23 mouse cellular contexts compared by ENCODE assay signal in genomic region chr2:70187040-70187439, GRCm38 (mm10).
"Had no signal": no experiment of that assay in that cellular context is flagged by ENCODE, and none has a peak within 500 bp of the region (broad histone marks: within the 10 kb centered on the region; RNA-seq: fewer than 3 reads in every experiment).

No protein-coding gene starts in this region.

- H3K9me3 ChIP-seq: intestine, embryonic 15.5 days; limb, embryonic 10.5 days; limb, embryonic 13.5 days; liver, embryonic 12.5 days; liver, embryonic 15.5 days; lung, embryonic 15.5 days; midbrain, embryonic 10.5 days; midbrain, embryonic 13.5 days; neural tube, embryonic 13.5 days had no signal

- H3K4me3 ChIP-seq: intestine, embryonic 15.5 days; limb, embryonic 10.5 days; limb, embryonic 13.5 days; liver, embryonic 12.5 days; liver, embryonic 15.5 days; lung, embryonic 15.5 days; megakaryocyte, embryonic 14.5 days; midbrain, embryonic 10.5 days; midbrain, embryonic 13.5 days; myocyte; neural tube, embryonic 13.5 days had no signal

- ATAC-seq: intestine, embryonic 15.5 days; liver, embryonic 12.5 days; midbrain, embryonic 13.5 days; midbrain, embryonic 16.5 days had no signal

- H3K9ac ChIP-seq: intestine, embryonic 15.5 days; limb, embryonic 13.5 days; liver, embryonic 12.5 days; liver, embryonic 15.5 days; lung, embryonic 15.5 days; midbrain, embryonic 13.5 days; neural tube, embryonic 13.5 days had no signal

- H3K4me1 ChIP-seq: intestine, embryonic 15.5 days; limb, embryonic 10.5 days; limb, embryonic 13.5 days; liver, embryonic 12.5 days; liver, embryonic 15.5 days; lung, embryonic 15.5 days; megakaryocyte, embryonic 14.5 days; neural tube, embryonic 13.5 days had no signal

- H3K27me3 ChIP-seq: intestine, embryonic 15.5 days; limb, embryonic 13.5 days; liver, embryonic 12.5 days; liver, embryonic 15.5 days; lung, embryonic 15.5 days; megakaryocyte, embryonic 14.5 days; midbrain, embryonic 13.5 days; neural tube, embryonic 13.5 days had no signal

- H3K4me2 ChIP-seq: intestine, embryonic 15.5 days; limb, embryonic 13.5 days; liver, embryonic 12.5 days; liver, embryonic 15.5 days; lung, embryonic 15.5 days; midbrain, embryonic 13.5 days; neural tube, embryonic 13.5 days had no signal

- H3K36me3 ChIP-seq: intestine, embryonic 15.5 days; limb, embryonic 10.5 days; limb, embryonic 13.5 days; liver, embryonic 12.5 days; liver, embryonic 15.5 days; lung, embryonic 15.5 days; midbrain, embryonic 10.5 days; midbrain, embryonic 13.5 days; neural tube, embryonic 13.5 days had no signal

- DNase-seq: kidney, adult 18-20 months; kidney, adult 9 months; kidney, postnatal 25 days; liver; lung, adult 18-20 months; lung, postnatal 10 days; lung, postnatal 36 days; retina, postnatal 1 day; right cerebral cortex, postnatal 25 days; thymus, adult 18-20 months; thymus, postnatal 36 days had no signal

- H3K27ac ChIP-seq: intestine, embryonic 15.5 days; limb, embryonic 10.5 days; limb, embryonic 13.5 days; liver, embryonic 12.5 days; liver, embryonic 15.5 days; lung, embryonic 15.5 days; midbrain, embryonic 10.5 days; midbrain, embryonic 13.5 days; neural tube, embryonic 13.5 days had no signal
